ENCODE assay signal across 11 mouse cellular contexts in genomic region chr12:73842000-73842675, GRCm38 (mm10). TPM values are rescaled to one million over a fixed set of nuclear protein-coding genes. Genes with fewer than 3 reads are reported as not detected.
A peak's percentile ranks its signal among the peaks of the same experiment; 100 is the strongest.
DNase-seq lines count a peak whose midpoint lies in the region; ATAC-seq and TF ChIP-seq lines count a peak whose summit lies in the region.
"Had no signal": no experiment of that assay in that cellular context is flagged by ENCODE, and none has a peak within 500 bp of the region (broad histone marks: within the 10 kb centered on the region; RNA-seq: fewer than 3 reads in every experiment).

No protein-coding gene starts in this region.

- H3K9ac ChIP-seq in heart, postnatal 0 days (replicated peaks; ENCODE audit: low read depth, low read length) = no peak overlapping the region
- no peak overlapping the region for H3K9ac ChIP-seq in stomach, postnatal 0 days (ENCODE audit: low read length)
- no peak overlapping the region for H3K9ac ChIP-seq in midbrain, embryonic 15.5 days

- ATAC-seq in heart, postnatal 0 days (ENCODE audit: insufficient read depth, low read depth) = no peak
- peak; percentile 75 for ATAC-seq in G1E (ENCODE audit: extremely low read depth, insufficient number of reproducible peaks, low FRiP score, poor library complexity, severe bottlenecking)
- ATAC-seq in hematopoietic stem cell, adult 5-6 weeks (replicated peaks in 1 of 2; ENCODE audit: insufficient read depth in 1 of 2, low FRiP score in 2 of 2, low TSS enrichment in 1 of 2, low read depth in 1 of 2, poor library complexity in 2 of 2, severe bottlenecking in 2 of 2) = peak; percentile 32; a peak in 1 of 4 replicates
- peak; percentile 84 for ATAC-seq in stomach, postnatal 0 days (ENCODE audit: low FRiP score, low TSS enrichment)
- no peak for ATAC-seq in midbrain, embryonic 15.5 days (replicated peaks)
- ATAC-seq: midbrain, embryonic 16.5 days had no signal

- 39% methylated on average over 9 of the region's 9 CpGs for WGBS in heart, postnatal 0 days
- WGBS in stomach, postnatal 0 days = 41% methylated on average over 9 of the region's 9 CpGs
- 81% methylated on average over 9 of the region's 9 CpGs for WGBS in midbrain, embryonic 15.5 days

- intact Hi-C loops in heart, postnatal 36 days (cut with DNase I) = no loop called here
- intact Hi-C loops in gastrocnemius, postnatal 14 days (cut with DNase I; ENCODE audit: low total_unique reads) = no loop called here

- H3K4me1 ChIP-seq in heart, postnatal 0 days (ENCODE audit: control insufficient read depth, insufficient read depth) = peaks cover 3% of the 10 kb centered on the region
- peaks cover 9% of the 10 kb centered on the region; the same call in 1 of the 2 replicates for H3K4me1 ChIP-seq in G1E (ENCODE audit: insufficient read depth, low read depth, low read length)
- no peaks in the 10 kb centered on the region for H3K4me1 ChIP-seq in stomach, postnatal 0 days (replicated peaks; ENCODE audit: control insufficient read depth, insufficient read depth)
- no peaks in the 10 kb centered on the region; the same call in 1 of the 2 replicates for H3K4me1 ChIP-seq in midbrain, embryonic 15.5 days

- no peaks in the 10 kb centered on the region for H3K9me3 ChIP-seq in heart, postnatal 0 days (replicated peaks; ENCODE audit: control insufficient read depth, low read length)
- H3K9me3 ChIP-seq in G1E (replicated peaks) = no peaks in the 10 kb centered on the region
- H3K9me3 ChIP-seq in stomach, postnatal 0 days (ENCODE audit: control insufficient read depth, low read length) = no peaks in the 10 kb centered on the region
- H3K9me3 ChIP-seq in midbrain, embryonic 15.5 days = no peaks in the 10 kb centered on the region

- H3K4me3 ChIP-seq in heart, postnatal 0 days (ENCODE audit: low read depth, low read length) = no peak overlapping the region
- no peak overlapping the region for H3K4me3 ChIP-seq in G1E (ENCODE audit: low read depth, low read length)
- no peak overlapping the region for H3K4me3 ChIP-seq in stomach, postnatal 0 days (ENCODE audit: low read depth, low read length)
- H3K4me3 ChIP-seq in midbrain, embryonic 15.5 days = no peak overlapping the region

- H3K4me2 ChIP-seq in heart, postnatal 0 days (ENCODE audit: low read depth, low read length) = peak overlapping the region; percentile 34
- peak overlapping the region; percentile 29; the same call in 1 of the 2 replicates for H3K4me2 ChIP-seq in stomach, postnatal 0 days (replicated peaks; ENCODE audit: low read depth)
- H3K4me2 ChIP-seq in midbrain, embryonic 15.5 days = no peak overlapping the region

- H3K36me3 ChIP-seq in heart, postnatal 0 days (replicated peaks; ENCODE audit: control insufficient read depth, insufficient read depth, low read length) = no peaks in the 10 kb centered on the region
- H3K36me3 ChIP-seq in G1E (replicated peaks) = no peaks in the 10 kb centered on the region
- no peaks in the 10 kb centered on the region for H3K36me3 ChIP-seq in stomach, postnatal 0 days (ENCODE audit: control insufficient read depth, insufficient read depth, low read length)
- no peaks in the 10 kb centered on the region for H3K36me3 ChIP-seq in midbrain, embryonic 15.5 days (replicated peaks)

- no peak for TF ChIP-seq CTCF in heart, postnatal 0 days (IDR thresholded peaks at IDR 0.05; ENCODE audit: low read depth)
- TF ChIP-seq CTCF in G1E (IDR thresholded peaks at IDR 0.05; ENCODE audit: low read depth, low read length) = no peak
- TF ChIP-seq CTCF in stomach, postnatal 0 days (IDR thresholded peaks at IDR 0.05; ENCODE audit: low read depth) = no peak

- no peaks in the 10 kb centered on the region for H3K27me3 ChIP-seq in heart, postnatal 0 days (ENCODE audit: control insufficient read depth, insufficient read depth, low read length)
- H3K27me3 ChIP-seq in G1E (ENCODE audit: insufficient read depth, low read length) = peaks cover 9% of the 10 kb centered on the region
- no peaks in the 10 kb centered on the region for H3K27me3 ChIP-seq in stomach, postnatal 0 days (ENCODE audit: control insufficient read depth, insufficient read depth, low read length)
- no peaks in the 10 kb centered on the region for H3K27me3 ChIP-seq in midbrain, embryonic 15.5 days (replicated peaks)

- H3K27ac ChIP-seq in heart, postnatal 0 days (ENCODE audit: low read depth) = no peak overlapping the region
- H3K27ac ChIP-seq in stomach, postnatal 0 days (replicated peaks) = no peak overlapping the region; the same call in 1 of the 2 replicates
- H3K27ac ChIP-seq in midbrain, embryonic 15.5 days = no peak overlapping the region

- no peak for DNase-seq in heart, postnatal 0 days (ENCODE audit: low spot score)
- DNase-seq in heart, postnatal 36 days = no peak
- no peak for DNase-seq in G1E (ENCODE audit: low spot score)
- peak; percentile 33 for DNase-seq in stomach, postnatal 0 days (ENCODE audit: low spot score)
- DNase-seq in gastrocnemius, postnatal 14 days = no peak
- no peak for DNase-seq in kidney, postnatal 4 days
- DNase-seq: cerebellum, postnatal 10 days; layer of hippocampus, adult 9-11 months had no signal

- no peak for TF ChIP-seq EP300 in heart, postnatal 0 days (IDR thresholded peaks at IDR 0.05; ENCODE audit: low read depth)
- TF ChIP-seq EP300 in stomach, postnatal 0 days (optimal IDR thresholded peaks at IDR 0.05) = no peak

RNA-seq across cellular contexts. Expression of gene Hif1a, which starts 59.0 kb away (rescaled TPM):
- total RNA-seq in heart, postnatal 0 days (2014; rRNA removed; ENCODE audit: low replicate concordance) = 130 and 137 TPM in 2 replicates
- polyA plus RNA-seq in heart, postnatal 0 days (2015; fragmentation: Nextera tagmentation; extraction: Ambion mirVana) = 48.8 and 67.5 TPM in 2 replicates
- total RNA-seq in heart, postnatal 36 days (2021) = 10 to 100 TPM; 53.0 to 55.9 TPM
- 102 and 119 TPM in 2 replicates for total RNA-seq in G1E (2014; fragmentation: Nextera tagmentation)
- 124 and 128 TPM in 2 replicates for total RNA-seq in G1E (2017)
- polyA plus RNA-seq in G1E (2012) = 14.2 and 16.5 TPM in 2 replicates
- total RNA-seq in hematopoietic stem cell, adult 5-6 weeks (2017) = 76.3 and 89.3 TPM in 2 replicates
- 30.0 and 30.4 TPM in 2 replicates for polyA plus RNA-seq in stomach, postnatal 0 days (2015; fragmentation: Nextera tagmentation; extraction: Ambion mirVana)
- total RNA-seq in gastrocnemius, postnatal 14 days (2021) = 10 to 100 TPM; 20.9 to 21.3 TPM
- 78.3 and 79.0 TPM in 2 replicates for polyA plus RNA-seq in midbrain, embryonic 15.5 days (2015; fragmentation: Nextera tagmentation; extraction: Ambion mirVana)

Comparison
In these comparisons a context has a peak if more than half of its experiments do, and no peak if none do; other contexts are left out.
1. ATAC-seq: peak in G1E (single experiment), hematopoietic stem cell, adult 5-6 weeks (2 of 2) and stomach, postnatal 0 days (single experiment); none in heart, postnatal 0 days (single experiment) and midbrain, embryonic 15.5 days (single experiment).